Mouse (Mus musculus) adrenal gland, adult (tissue): ENCODE data around the gene Muc1.

ENCODE experiments used
- DNase-seq, 2 experiments: peaks; one replicate each; pipeline ENCODE4 v3.0.0; 2022 to 2023; ENCODE audit warnings: low spot score in 1 of 2; ENCODE audit not compliant: inconsistent age in 2 of 2

The Muc1 gene

GRCm38 (mm10) chr3:89232614-89233013 is 3.8 kb downstream of the Muc1 start:
- DNase-seq = no peak

DNA sequence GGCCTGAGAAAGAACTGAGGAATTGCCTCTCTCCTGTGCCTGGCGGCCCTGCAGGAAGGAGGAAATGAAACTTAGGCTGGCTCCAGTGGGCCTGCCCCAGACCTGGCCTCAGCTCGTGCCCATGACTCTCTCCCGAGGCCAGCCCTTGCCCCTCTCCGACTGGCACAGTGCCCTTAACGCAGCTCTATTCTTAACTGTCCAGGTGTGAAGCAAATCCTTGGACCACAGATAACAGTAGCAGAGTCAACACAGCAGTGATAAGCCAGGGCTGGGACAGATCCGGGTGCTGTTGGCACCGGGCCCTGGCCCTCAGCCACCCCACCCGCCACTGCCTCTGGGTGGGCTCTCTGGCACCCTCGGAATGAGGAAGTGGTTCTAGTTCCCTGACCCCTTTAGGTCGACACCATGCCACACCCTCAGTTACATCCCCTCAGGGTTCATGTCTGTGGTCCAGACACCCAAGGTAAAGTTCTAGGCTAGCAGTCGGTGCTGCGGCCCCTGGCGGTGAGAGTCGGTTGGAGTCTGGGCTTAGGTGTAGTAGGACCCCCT is 4.8 kb downstream of the Muc1 start:
- DNase-seq = no peak

DNA sequence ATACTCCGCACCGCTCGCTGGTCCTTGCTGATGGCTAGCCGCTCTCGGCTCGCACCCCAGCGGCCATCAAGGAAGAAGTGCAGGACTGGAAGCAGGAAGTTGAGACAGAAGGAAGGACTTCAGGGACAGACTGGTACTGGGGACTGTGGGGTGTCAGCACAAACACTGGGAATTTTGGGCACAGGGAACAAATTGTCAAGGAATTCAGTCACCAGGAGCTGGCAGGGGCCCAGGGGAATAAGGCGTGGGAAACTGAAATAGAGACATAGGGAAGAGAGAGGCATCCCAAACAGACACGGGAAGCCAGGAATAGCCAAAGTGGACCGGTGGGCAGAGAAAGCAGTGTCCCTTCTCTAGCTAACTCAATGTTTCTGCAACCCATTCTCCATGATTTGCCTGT is 7.7 kb downstream of the Muc1 start:
- DNase-seq = no peak

GRCm38 (mm10) chr3:89237682-89238081 is 8.8 kb downstream of the Muc1 start:
- DNase-seq = peak in 1 of 2 experiments; percentile 6

DNA sequence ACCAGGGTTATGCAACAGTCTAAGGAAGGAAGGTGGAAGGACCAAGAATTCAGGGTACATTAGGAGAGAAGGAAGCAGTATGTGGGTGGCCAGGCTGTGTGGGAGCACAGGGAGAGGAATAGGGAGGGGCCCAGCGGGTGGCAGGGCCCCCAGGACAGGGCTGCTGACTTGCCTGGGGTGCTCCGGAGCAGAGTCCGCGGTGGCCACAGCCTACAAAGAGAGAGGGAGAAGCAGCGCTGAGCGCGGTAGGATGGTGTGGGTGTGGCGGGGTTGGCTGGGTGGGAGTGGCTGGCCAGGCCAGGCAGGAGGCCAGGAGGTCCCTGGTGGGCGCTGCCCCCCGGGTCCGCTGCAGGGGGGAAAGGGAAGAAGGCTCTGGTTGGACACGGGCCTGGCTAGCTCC is 9.6 kb downstream of the Muc1 start:
- DNase-seq = peak in 1 of 2 experiments; percentile 6

DNA sequence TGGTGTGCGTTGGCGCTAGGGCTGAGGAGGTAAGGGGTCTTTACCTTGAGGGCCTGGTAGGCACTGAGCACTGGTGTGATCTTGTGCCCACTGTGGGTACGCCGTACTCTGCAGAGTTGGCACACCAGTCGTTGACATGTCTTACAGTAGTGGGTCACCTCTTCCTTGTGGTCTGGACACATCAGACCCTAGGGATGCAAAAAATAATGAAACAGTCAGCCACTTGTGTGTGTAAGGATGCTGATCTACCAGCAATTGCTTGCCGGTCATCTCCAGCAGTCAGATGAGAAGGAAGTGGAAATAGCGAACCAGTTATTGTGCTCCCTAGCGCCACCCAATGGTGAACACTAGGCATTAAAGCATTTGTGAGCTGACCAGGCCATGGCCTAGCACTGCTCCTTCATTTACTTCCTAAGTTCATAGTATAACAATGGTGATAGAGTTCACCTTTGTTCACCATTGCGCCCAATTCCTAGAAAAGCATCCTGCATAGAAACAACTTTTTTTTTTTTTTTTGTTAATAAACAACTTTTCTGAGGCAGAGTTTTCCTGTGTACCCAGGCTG is 13.6 kb downstream of the Muc1 start:
- peak; percentile 53 to 80 for DNase-seq

GRCm38 (mm10) chr3:89243609-89244008 is 14.8 kb downstream of the Muc1 start:
- DNase-seq = peak; percentile 28 to 54

GRCm38 (mm10) chr3:89244158-89244981 is 15.5 kb downstream of the Muc1 start:
- peak in 1 of 2 experiments; percentile 26 for DNase-seq

- DNase-seq = peak; percentile 32 to 56
Observed at GRCm38 (mm10) chr3:89244982-89245687, 16.3 kb downstream of the Muc1 start.

DNA sequence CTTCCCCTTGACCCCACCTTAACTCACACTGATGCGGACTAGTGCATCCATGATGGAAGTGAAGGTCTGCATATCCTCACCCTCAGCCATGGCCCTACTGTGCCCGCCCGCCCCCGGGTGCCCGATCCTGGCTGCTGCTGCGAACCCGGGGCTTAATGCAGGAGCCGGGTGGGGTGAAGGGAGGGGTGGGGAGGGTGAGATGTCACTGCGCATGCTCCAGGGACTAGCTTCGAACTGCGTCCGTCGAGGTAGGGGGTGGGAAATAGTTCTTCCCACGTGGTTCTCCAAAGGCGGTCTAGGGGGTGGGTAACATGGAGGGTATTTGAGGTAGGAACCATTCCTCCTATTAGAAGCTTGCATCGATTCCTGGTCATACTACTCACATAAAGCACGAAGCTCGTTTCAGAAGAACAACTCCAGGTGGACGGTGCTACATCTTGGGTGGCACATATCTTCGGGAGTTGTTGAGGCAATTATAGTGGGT is 16.9 kb downstream of the Muc1 start, which contains the start of gene Krtcap2:
Gene Krtcap2, plus strand, starts transcription at position 279 of the 484 bp plus-strand sequence.
- DNase-seq = peak in 1 of 2 experiments; percentile 38

- DNase-seq = peak; percentile 91 to 97
Observed at GRCm38 (mm10) chr3:89246261-89247100, 17.6 kb downstream of the Muc1 start, which contains the start of gene Trim46. Gene Trim46, minus strand, starts transcription at chr3:89246309.

DNA sequence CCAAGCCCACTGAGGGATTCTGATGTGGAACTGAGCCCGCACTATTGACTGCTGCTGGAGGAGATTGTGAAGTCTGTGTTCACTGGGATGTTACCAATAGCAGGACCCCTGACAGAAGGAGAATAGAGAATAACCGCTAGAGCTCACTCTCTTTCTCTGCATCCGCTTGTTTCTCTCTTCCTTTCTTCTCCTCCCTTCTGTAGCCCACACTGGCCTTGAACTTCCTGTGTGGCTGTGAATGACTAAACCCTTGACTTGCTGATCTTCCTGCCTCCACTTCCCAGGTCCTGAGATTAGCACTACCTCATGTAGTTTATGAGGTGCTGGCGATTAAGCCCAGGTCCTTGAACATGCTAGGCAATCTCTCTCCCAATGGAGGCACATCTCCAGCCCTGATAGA is 18.6 kb downstream of the Muc1 start:
- DNase-seq = peak; percentile 5 to 47

GRCm38 (mm10) chr3:89250435-89251040 is 21.7 kb downstream of the Muc1 start:
- peak; percentile 67 to 87 for DNase-seq

- peak; percentile 72 to 85 for DNase-seq
Observed at GRCm38 (mm10) chr3:89251365-89251895, 22.6 kb downstream of the Muc1 start.

DNA sequence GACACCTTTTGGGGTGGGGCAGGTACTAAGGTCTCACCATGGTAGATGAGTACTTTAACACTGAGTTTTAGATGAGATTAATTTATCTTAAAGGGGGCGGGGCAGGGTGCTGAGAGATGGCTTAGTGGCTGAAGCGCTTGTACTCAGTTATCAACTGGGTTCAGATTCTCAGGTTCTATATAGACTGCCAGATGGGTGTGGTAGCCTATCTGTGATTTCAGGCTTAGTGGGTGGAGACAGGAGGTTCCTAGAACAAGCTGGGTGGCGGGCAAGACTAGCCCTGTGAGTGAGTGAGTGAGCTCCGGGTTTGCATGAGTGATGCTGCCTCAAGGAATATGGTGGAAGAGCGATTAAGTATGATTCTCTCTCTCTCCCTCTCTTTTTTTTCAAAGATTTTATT is 26.1 kb downstream of the Muc1 start:
- DNase-seq = no peak

DNA sequence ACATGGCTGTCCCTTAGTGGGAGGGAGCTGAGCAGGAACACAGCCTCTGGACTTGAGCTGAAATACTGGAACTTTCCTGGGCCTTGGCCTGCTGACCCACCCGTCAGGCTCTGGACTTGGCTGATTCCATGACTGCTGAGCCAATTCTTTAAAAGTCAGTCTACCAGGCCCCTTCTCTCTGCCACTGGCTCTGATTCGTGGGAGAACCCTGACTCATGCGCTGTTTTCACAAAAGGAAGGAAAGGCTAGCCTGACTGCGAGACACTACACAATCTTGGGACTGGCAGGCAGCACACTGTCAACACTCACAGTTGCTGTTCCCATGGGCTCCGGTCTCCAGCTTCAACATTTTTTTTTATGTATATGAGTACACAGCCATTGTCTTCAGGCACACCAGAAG is 27.3 kb downstream of the Muc1 start:
- DNase-seq = peak in 1 of 2 experiments; percentile 6

- DNase-seq = no peak
Observed at GRCm38 (mm10) chr3:89259076-89259475, 30.2 kb downstream of the Muc1 start, which contains the start of gene Dpm3. Gene Dpm3, plus strand, starts transcription at chr3:89259358.

DNA sequence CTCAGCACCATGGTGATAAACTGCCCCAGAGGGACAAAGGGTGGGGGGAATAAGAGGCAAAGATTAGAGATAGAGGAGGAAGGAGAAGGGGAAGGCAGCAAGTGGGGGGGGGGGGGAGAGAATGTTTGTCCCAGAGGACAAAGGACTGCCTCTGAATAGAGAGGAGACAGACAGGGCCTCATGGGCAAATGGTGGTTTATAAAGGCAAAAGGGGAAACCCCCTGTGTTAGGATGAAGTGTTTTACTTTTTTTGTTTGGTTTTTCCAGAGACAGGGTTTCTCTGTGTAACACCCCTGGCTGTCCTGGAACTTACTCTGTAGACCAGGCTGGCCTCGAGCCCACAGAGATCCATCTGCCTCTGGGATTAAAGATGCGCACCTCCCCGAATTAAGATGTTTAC is 31.4 kb downstream of the Muc1 start:
- no peak for DNase-seq

DNA sequence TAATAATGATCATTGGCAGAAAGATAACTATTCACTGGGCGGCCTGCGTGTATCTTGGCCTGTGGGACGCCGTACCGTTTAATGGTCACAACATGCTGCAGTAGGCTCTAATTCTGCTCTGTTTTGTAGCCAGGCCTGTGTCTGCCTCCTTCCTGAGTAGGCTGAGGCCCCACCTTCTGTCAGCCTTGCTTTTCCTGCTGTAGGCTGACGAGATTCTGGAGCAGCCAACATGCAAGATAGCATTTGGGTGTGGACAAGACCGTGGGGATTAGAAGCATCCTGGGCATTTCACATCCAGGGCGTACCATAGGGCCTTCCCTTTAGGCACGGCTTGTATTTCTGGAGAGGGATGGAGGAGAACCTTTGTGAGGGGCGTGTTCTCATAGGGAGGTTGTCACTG is 33.6 kb downstream of the Muc1 start:
- DNase-seq = peak; percentile 21 to 51
